Comparison of ENCODE assay signal across 9 mouse cellular contexts in genomic region chr5:134932903-134933276, GRCm38 (mm10). TPM values are rescaled to one million over a fixed set of nuclear protein-coding genes. Genes with fewer than 3 reads are reported as not detected.
DNase-seq lines count a peak whose midpoint lies in the region; ATAC-seq and TF ChIP-seq lines count a peak whose summit lies in the region.
"Had no signal": no experiment of that assay in that cellular context is flagged by ENCODE, and none has a peak within 500 bp of the region (broad histone marks: within the 10 kb centered on the region; RNA-seq: fewer than 3 reads in every experiment).

No protein-coding gene starts in this region.

- H3K4me2 ChIP-seq in embryonic facial prominence, embryonic 11.5 days (ENCODE audit: low read depth, low read length) = peak overlapping the region; percentile 88
- H3K4me2 ChIP-seq in kidney, embryonic 14.5 days (replicated peaks; ENCODE audit: low read depth, low read length) = peak overlapping the region; percentile 94
- H3K4me2 ChIP-seq in liver, embryonic 12.5 days = peak overlapping the region; percentile 96

- H3ac ChIP-seq in C2C12 (ENCODE audit: control insufficient read depth, insufficient read length, low read depth) = peak overlapping the region; percentile 36

- H3K36me3 ChIP-seq in C2C12 (ENCODE audit: control insufficient read depth, insufficient read depth) = no peaks in the 10 kb centered on the region
- no peaks in the 10 kb centered on the region for H3K36me3 ChIP-seq in embryonic facial prominence, embryonic 11.5 days (replicated peaks; ENCODE audit: control insufficient read depth, insufficient read depth, low read depth, low read length)
- peaks cover 10% of the 10 kb centered on the region; the same call in 1 of the 2 replicates for H3K36me3 ChIP-seq in heart, embryonic 10.5 days
- no peaks in the 10 kb centered on the region for H3K36me3 ChIP-seq in kidney, embryonic 14.5 days (ENCODE audit: control insufficient read depth, insufficient read depth, low read length)
- peaks cover 10% of the 10 kb centered on the region for H3K36me3 ChIP-seq in liver, embryonic 12.5 days
- H3K36me3 ChIP-seq in testis, adult 2 months (ENCODE audit: control insufficient read depth, insufficient read depth, low read length) = no peaks in the 10 kb centered on the region

- H3K4me1 ChIP-seq in embryonic facial prominence, embryonic 11.5 days (ENCODE audit: control insufficient read depth, insufficient read depth, low read length) = no peaks in the 10 kb centered on the region
- H3K4me1 ChIP-seq in heart, embryonic 10.5 days = peaks cover 8% of the 10 kb centered on the region
- H3K4me1 ChIP-seq in kidney, embryonic 14.5 days (ENCODE audit: control insufficient read depth, insufficient read depth, low read length) = no peaks in the 10 kb centered on the region
- peaks cover 27% of the 10 kb centered on the region for H3K4me1 ChIP-seq in liver, embryonic 12.5 days
- H3K4me1 ChIP-seq in testis, adult 2 months (ENCODE audit: control insufficient read depth, insufficient read depth, low read length) = peaks cover 16% of the 10 kb centered on the region

- no peaks in the 10 kb centered on the region for H3K27me3 ChIP-seq in C2C12 (ENCODE audit: control insufficient read depth, insufficient read depth, insufficient read length)
- H3K27me3 ChIP-seq in embryonic facial prominence, embryonic 11.5 days (ENCODE audit: control insufficient read depth, insufficient read depth, low read length) = no peaks in the 10 kb centered on the region
- H3K27me3 ChIP-seq in heart, embryonic 10.5 days (ENCODE audit: insufficient read depth, poor library complexity, severe bottlenecking) = no peaks in the 10 kb centered on the region; the same call in 1 of the 2 replicates
- H3K27me3 ChIP-seq in kidney, embryonic 14.5 days (ENCODE audit: control insufficient read depth, insufficient read depth, low read length) = no peaks in the 10 kb centered on the region
- peaks cover 16% of the 10 kb centered on the region; the same call in 1 of the 2 replicates for H3K27me3 ChIP-seq in liver, embryonic 12.5 days (replicated peaks)
- no peaks in the 10 kb centered on the region for H3K27me3 ChIP-seq in testis, adult 2 months (ENCODE audit: control insufficient read depth, insufficient read depth, low read length)

- H3K4me3 ChIP-seq in C2C12 (ENCODE audit: insufficient read depth, poor library complexity, severe bottlenecking) = peak overlapping the region; percentile 40
- H3K4me3 ChIP-seq in embryonic facial prominence, embryonic 11.5 days (ENCODE audit: low read depth, low read length) = peak overlapping the region; percentile 74
- H3K4me3 ChIP-seq in heart, embryonic 10.5 days = peak overlapping the region; percentile 82
- peak overlapping the region; percentile 76 for H3K4me3 ChIP-seq in kidney, embryonic 14.5 days (ENCODE audit: low read length)
- H3K4me3 ChIP-seq in liver, embryonic 12.5 days = peak overlapping the region; percentile 79
- peak overlapping the region; percentile 90 for H3K4me3 ChIP-seq in testis, adult 2 months (ENCODE audit: control insufficient read depth, low read depth, low read length)

- 47% methylated on average over 9 of the region's 9 CpGs for WGBS in embryonic facial prominence, embryonic 11.5 days
- 45% methylated on average over 9 of the region's 9 CpGs for WGBS in heart, embryonic 10.5 days
- 49% methylated on average over 9 of the region's 9 CpGs for WGBS in kidney, embryonic 14.5 days
- WGBS in liver, embryonic 12.5 days (ENCODE audit: insufficient replicate concordance) = 29% methylated on average over 9 of the region's 9 CpGs

- TF ChIP-seq POLR2A in testis, adult 2 months (IDR thresholded peaks at IDR 0.05; ENCODE audit: control insufficient read depth, low read depth, low read length) = no peak

- peak overlapping the region; percentile 78 for H3K9ac ChIP-seq in embryonic facial prominence, embryonic 11.5 days (replicated peaks; ENCODE audit: low read length)
- H3K9ac ChIP-seq in kidney, embryonic 14.5 days (ENCODE audit: low read depth, low read length) = peak overlapping the region; percentile 74
- H3K9ac ChIP-seq in liver, embryonic 12.5 days = peak overlapping the region; percentile 82

- DNase-seq in adrenal gland, adult 2 months = peak; percentile 44
- peak; percentile 66 for DNase-seq in embryonic facial prominence, embryonic 11.5 days (ENCODE audit: low spot score)
- DNase-seq in heart, embryonic 10.5 days (ENCODE audit: low spot score) = peak; percentile 92
- DNase-seq in natural killer cell, adult 2 months (ENCODE audit: low spot score in 2 of 2) = peak; percentile 72 to 74

- no peaks in the 10 kb centered on the region for H3K79me3 ChIP-seq in C2C12 (ENCODE audit: low read depth)

- no peak for ATAC-seq in embryonic facial prominence, embryonic 11.5 days (replicated peaks; ENCODE audit: insufficient number of reproducible peaks, low FRiP score, low TSS enrichment, low read depth)
- peak; percentile 22 for ATAC-seq in kidney, embryonic 14.5 days (ENCODE audit: low FRiP score, low TSS enrichment)
- peak; percentile 33 for ATAC-seq in liver, embryonic 12.5 days

- no peaks in the 10 kb centered on the region for H3K79me2 ChIP-seq in C2C12 (ENCODE audit: control insufficient read depth, insufficient read depth)

- TF ChIP-seq CTCF in C2C12 (IDR thresholded peaks at IDR 0.05; ENCODE audit: control insufficient read depth, insufficient read depth, insufficient read length) = no peak
- no peak for TF ChIP-seq CTCF in testis, adult 2 months (IDR thresholded peaks at IDR 0.05; ENCODE audit: control insufficient read depth, insufficient read depth, insufficient replicate concordance, low read depth, low read length)

- H3K9me3 ChIP-seq in embryonic facial prominence, embryonic 11.5 days (replicated peaks; ENCODE audit: control insufficient read depth, low read length) = no peaks in the 10 kb centered on the region
- H3K9me3 ChIP-seq in heart, embryonic 10.5 days = no peaks in the 10 kb centered on the region
- H3K9me3 ChIP-seq in kidney, embryonic 14.5 days (ENCODE audit: control insufficient read depth, low read length) = no peaks in the 10 kb centered on the region
- 0 out of 2 replicates have a peak, but pooled peaks cover 3% of the 10 kb centered on the region for H3K9me3 ChIP-seq in liver, embryonic 12.5 days (replicated peaks)

- H3K27ac ChIP-seq in embryonic facial prominence, embryonic 11.5 days (replicated peaks; ENCODE audit: low read depth, low read length) = no peak overlapping the region
- H3K27ac ChIP-seq in heart, embryonic 10.5 days = peak overlapping the region; percentile 90
- H3K27ac ChIP-seq in kidney, embryonic 14.5 days (ENCODE audit: low read depth, low read length) = no peak overlapping the region
- peak overlapping the region; percentile 97 for H3K27ac ChIP-seq in liver, embryonic 12.5 days
- H3K27ac ChIP-seq in testis, adult 2 months (ENCODE audit: control insufficient read depth, insufficient read depth, low read depth, low read length) = peak overlapping the region; percentile 56; the same call in 1 of the 2 replicates

RNA-seq across cellular contexts. Expression of gene Mettl27, which starts 0.7 kb away (rescaled TPM):
- polyA plus RNA-seq in C2C12 (2012; fragmentation: generic; extraction: Trizol) = 4.3 TPM
- total RNA-seq in adrenal gland, adult 2 months (2021) = 10 to 100 TPM; 23.5 to 33.1 TPM
- 22.5 and 39.1 TPM in 2 replicates for polyA plus RNA-seq in adrenal gland, adult 2 months (2012; rRNA removed)
- 9.7 and 15.2 TPM in 2 replicates for polyA plus RNA-seq in embryonic facial prominence, embryonic 11.5 days (2014; fragmentation: Nextera tagmentation; extraction: Ambion mirVana)
- 8.8 and 12.1 TPM in 2 replicates for polyA plus RNA-seq in heart, embryonic 10.5 days (2016; fragmentation: Nextera tagmentation; extraction: Ambion mirVana)
- polyA plus RNA-seq in kidney, embryonic 14.5 days (2014; fragmentation: Nextera tagmentation; extraction: Ambion mirVana) = 19.4 and 26.6 TPM in 2 replicates
- polyA plus RNA-seq in liver, embryonic 12.5 days (2016; fragmentation: Nextera tagmentation; extraction: Ambion mirVana) = 8.5 and 9.8 TPM in 2 replicates
- polyA plus RNA-seq in testis, adult 2 months (2012; rRNA removed) = 6.3 and 6.9 TPM in 2 replicates

RNA-seq across cellular contexts. Expression of gene Cldn4, which starts 13.8 kb away (rescaled TPM):
- polyA plus RNA-seq in C2C12 (2012; fragmentation: generic; extraction: Trizol) = 0.04 TPM
- total RNA-seq in adrenal gland, adult 2 months (2021) = not detected
- 0.06 TPM in 1 of 2 replicates, not detected in the other for polyA plus RNA-seq in adrenal gland, adult 2 months (2012; rRNA removed)
- 16.9 and 20.5 TPM in 2 replicates for polyA plus RNA-seq in embryonic facial prominence, embryonic 11.5 days (2014; fragmentation: Nextera tagmentation; extraction: Ambion mirVana)
- 2.8 and 6.9 TPM in 2 replicates for polyA plus RNA-seq in heart, embryonic 10.5 days (2016; fragmentation: Nextera tagmentation; extraction: Ambion mirVana)
- 73.4 and 76.1 TPM in 2 replicates for polyA plus RNA-seq in kidney, embryonic 14.5 days (2014; fragmentation: Nextera tagmentation; extraction: Ambion mirVana)
- polyA plus RNA-seq in liver, embryonic 12.5 days (2016; fragmentation: Nextera tagmentation; extraction: Ambion mirVana) = 0.28 and 0.49 TPM in 2 replicates
- polyA plus RNA-seq in testis, adult 2 months (2012; rRNA removed) = 0.21 and 4.0 TPM in 2 replicates
- total RNA-seq: gastrocnemius, postnatal 4 days had no signal

RNA-seq across cellular contexts. Expression of gene Cldn13, which starts 17.6 kb away (rescaled TPM):
- not detected for polyA plus RNA-seq in C2C12 (2012; fragmentation: generic; extraction: Trizol)
- total RNA-seq in adrenal gland, adult 2 months (2021) = not detected
- not detected in 2 replicates for polyA plus RNA-seq in adrenal gland, adult 2 months (2012; rRNA removed)
- 3.5 and 3.6 TPM in 2 replicates for polyA plus RNA-seq in embryonic facial prominence, embryonic 11.5 days (2014; fragmentation: Nextera tagmentation; extraction: Ambion mirVana)
- 6.1 and 8.5 TPM in 2 replicates for polyA plus RNA-seq in heart, embryonic 10.5 days (2016; fragmentation: Nextera tagmentation; extraction: Ambion mirVana)
- 0.20 and 0.24 TPM in 2 replicates for polyA plus RNA-seq in kidney, embryonic 14.5 days (2014; fragmentation: Nextera tagmentation; extraction: Ambion mirVana)
- polyA plus RNA-seq in liver, embryonic 12.5 days (2016; fragmentation: Nextera tagmentation; extraction: Ambion mirVana) = 208 TPM in 2 replicates
- 11.2 and 12.2 TPM in 2 replicates for polyA plus RNA-seq in testis, adult 2 months (2012; rRNA removed)
- total RNA-seq: gastrocnemius, postnatal 4 days had no signal

RNA-seq across cellular contexts. Expression of gene Tmem270, which starts 26.4 kb away (rescaled TPM):
- not detected for polyA plus RNA-seq in C2C12 (2012; fragmentation: generic; extraction: Trizol)
- total RNA-seq in adrenal gland, adult 2 months (2021) = not detected
- not detected in 2 replicates for polyA plus RNA-seq in adrenal gland, adult 2 months (2012; rRNA removed)
- polyA plus RNA-seq in embryonic facial prominence, embryonic 11.5 days (2014; fragmentation: Nextera tagmentation; extraction: Ambion mirVana) = not detected in 2 replicates
- not detected in 2 replicates for polyA plus RNA-seq in heart, embryonic 10.5 days (2016; fragmentation: Nextera tagmentation; extraction: Ambion mirVana)
- polyA plus RNA-seq in kidney, embryonic 14.5 days (2014; fragmentation: Nextera tagmentation; extraction: Ambion mirVana) = not detected in 2 replicates
- not detected in 2 replicates for polyA plus RNA-seq in liver, embryonic 12.5 days (2016; fragmentation: Nextera tagmentation; extraction: Ambion mirVana)
- 293 and 298 TPM in 2 replicates for polyA plus RNA-seq in testis, adult 2 months (2012; rRNA removed)
- total RNA-seq: gastrocnemius, postnatal 4 days had no signal

RNA-seq across cellular contexts. Expression of gene Cldn3, which starts 53.1 kb away (rescaled TPM):
- not detected for polyA plus RNA-seq in C2C12 (2012; fragmentation: generic; extraction: Trizol)
- under 1 TPM; 0.62 to 0.75 TPM for total RNA-seq in adrenal gland, adult 2 months (2021)
- 2.9 and 3.7 TPM in 2 replicates for polyA plus RNA-seq in adrenal gland, adult 2 months (2012; rRNA removed)
- 7.6 and 11.3 TPM in 2 replicates for polyA plus RNA-seq in embryonic facial prominence, embryonic 11.5 days (2014; fragmentation: Nextera tagmentation; extraction: Ambion mirVana)
- polyA plus RNA-seq in heart, embryonic 10.5 days (2016; fragmentation: Nextera tagmentation; extraction: Ambion mirVana) = 2.7 and 10.2 TPM in 2 replicates
- 47.0 and 54.7 TPM in 2 replicates for polyA plus RNA-seq in kidney, embryonic 14.5 days (2014; fragmentation: Nextera tagmentation; extraction: Ambion mirVana)
- 0.55 and 0.57 TPM in 2 replicates for polyA plus RNA-seq in liver, embryonic 12.5 days (2016; fragmentation: Nextera tagmentation; extraction: Ambion mirVana)
- polyA plus RNA-seq in testis, adult 2 months (2012; rRNA removed) = 8.7 and 19.7 TPM in 2 replicates

Comparison
In these comparisons a context has a peak if more than half of its experiments do, and no peak if none do; other contexts are left out.
1. H3K4me3 ChIP-seq: peak in every context shown above with its lines; median percentile 90 in testis, adult 2 months; 82 in heart, embryonic 10.5 days; 79 in liver, embryonic 12.5 days; 76 in kidney, embryonic 14.5 days; 74 in embryonic facial prominence, embryonic 11.5 days; 40 in C2C12.
2. H3K27ac ChIP-seq: peak in heart, embryonic 10.5 days (single experiment), liver, embryonic 12.5 days (single experiment) and testis, adult 2 months (single experiment); none in embryonic facial prominence, embryonic 11.5 days (single experiment) and kidney, embryonic 14.5 days (single experiment).
3. RNA of gene Cldn13, which starts 17.6 kb away (polyA plus RNA-seq): 208 TPM in liver, embryonic 12.5 days; 11.2 to 12.2 TPM in testis, adult 2 months, 6.1 to 8.5 TPM in heart, embryonic 10.5 days, 3.5 to 3.6 TPM in embryonic facial prominence, embryonic 11.5 days, 0.20 to 0.24 TPM in kidney, embryonic 14.5 days, not detected in C2C12 (single experiment) and not detected in adrenal gland, adult 2 months; every median in the first group is over 10 times any median in the second.
4. Peak in every context shown above with its lines, with median percentiles within 50 percentile points of each other: DNase-seq, H3K4me2 ChIP-seq and H3K9ac ChIP-seq.